Mouse (Mus musculus): ENCODE data around the gene Csnk2a2. TPM values are rescaled to one million over a fixed set of nuclear protein-coding genes. Genes with fewer than 3 reads are reported as not detected.

Gene Csnk2a2
- total RNA-seq (2021): 10 to 100 TPM; 32.9 to 36.3 TPM

- intact Hi-C loops (cut with DNase I): no loop called here
- DNase-seq: no peak
Observed at GRCm38 (mm10) chr8:95490006-95490405, at the start of gene Csnk2a2. TSS of gene Csnk2a2 (minus strand) at chr8:95490039.

GRCm38 (mm10) chr8:95539487-95539886 lies 49.6 kb upstream of the Csnk2a2 start:
- no peak for DNase-seq
- intact Hi-C loops (cut with DNase I): no loop called here

- peak; percentile 22 for DNase-seq
- intact Hi-C loops (cut with DNase I): loop anchor here (5.0 kb wide), 1 partner anchor 186 kb away; no protein-coding TSS in a partner anchor
Observed at GRCm38 (mm10) chr8:95533584-95534387, 43.9 kb upstream of the Csnk2a2 start, which contains the start of gene Ccdc113. TSS of gene Ccdc113 (plus strand) at chr8:95534085.

- intact Hi-C loops (cut with DNase I): loop anchor here (5.0 kb wide), 1 partner anchor 185 kb away; no protein-coding TSS in a partner anchor
- no peak for DNase-seq
Observed at GRCm38 (mm10) chr8:95532206-95532605, 42.4 kb upstream of the Csnk2a2 start.

- intact Hi-C loops (cut with DNase I): no loop called here
Observed at GRCm38 (mm10) chr8:95528750-95529310, 39.0 kb upstream of the Csnk2a2 start.

GRCm38 (mm10) chr8:95528194-95528593 lies 38.4 kb upstream of the Csnk2a2 start:
- intact Hi-C loops (cut with DNase I): no loop called here
- DNase-seq: no peak

More at GRCm38 (mm10) chr8:95528750-95529310, 39.0 kb upstream of the Csnk2a2 start:
- no peak for DNase-seq

- DNase-seq: no peak
- intact Hi-C loops (cut with DNase I): no loop called here
Observed at GRCm38 (mm10) chr8:95523991-95524390, 34.2 kb upstream of the Csnk2a2 start.

GRCm38 (mm10) chr8:95516928-95517327 lies 27.1 kb upstream of the Csnk2a2 start:
- intact Hi-C loops (cut with DNase I): no loop called here
- no peak for DNase-seq

- no peak for DNase-seq
- intact Hi-C loops (cut with DNase I): no loop called here
Observed at GRCm38 (mm10) chr8:95513219-95513618, 23.4 kb upstream of the Csnk2a2 start.

GRCm38 (mm10) chr8:95512257-95512656 lies 22.4 kb upstream of the Csnk2a2 start:
- DNase-seq: no peak
- intact Hi-C loops (cut with DNase I): no loop called here

GRCm38 (mm10) chr8:95506245-95506644 lies 16.4 kb upstream of the Csnk2a2 start:
- intact Hi-C loops (cut with DNase I): no loop called here
- DNase-seq: no peak

- no peak for DNase-seq
- intact Hi-C loops (cut with DNase I): no loop called here
Observed at GRCm38 (mm10) chr8:95505606-95506005, 15.8 kb upstream of the Csnk2a2 start.

- no peak for DNase-seq
- intact Hi-C loops (cut with DNase I): no loop called here
Observed at GRCm38 (mm10) chr8:95504835-95505234, 15.0 kb upstream of the Csnk2a2 start.

GRCm38 (mm10) chr8:95502431-95502830 lies 12.6 kb upstream of the Csnk2a2 start:
- no peak for DNase-seq
- intact Hi-C loops (cut with DNase I): no loop called here

GRCm38 (mm10) chr8:95500436-95500835 lies 10.6 kb upstream of the Csnk2a2 start:
- DNase-seq: no peak
- intact Hi-C loops (cut with DNase I): no loop called here

GRCm38 (mm10) chr8:95499266-95500064 lies 9.6 kb upstream of the Csnk2a2 start:
- no peak for DNase-seq
- intact Hi-C loops (cut with DNase I): no loop called here

- intact Hi-C loops (cut with DNase I): no loop called here
- no peak for DNase-seq
Observed at GRCm38 (mm10) chr8:95497821-95498220, 8.0 kb upstream of the Csnk2a2 start.

GRCm38 (mm10) chr8:95496420-95496819 lies 6.6 kb upstream of the Csnk2a2 start:
- intact Hi-C loops (cut with DNase I): no loop called here
- DNase-seq: no peak

GRCm38 (mm10) chr8:95495444-95495843 lies 5.6 kb upstream of the Csnk2a2 start:
- no peak for DNase-seq
- intact Hi-C loops (cut with DNase I): no loop called here

GRCm38 (mm10) chr8:95492057-95492456 lies 2.2 kb upstream of the Csnk2a2 start:
- intact Hi-C loops (cut with DNase I): no loop called here
- DNase-seq: no peak

- intact Hi-C loops (cut with DNase I): loop anchor here (2.0 to 5.0 kb wide), 2 partner anchors 52 to 142 kb away; no protein-coding TSS in a partner anchor
- peak; percentile 90 to 93 for DNase-seq
Observed at GRCm38 (mm10) chr8:95488698-95489332, 1.0 kb downstream of the Csnk2a2 start.
